Mouse (Mus musculus): ENCODE data around the gene Abl1. TPM values are rescaled to one million over a fixed set of nuclear protein-coding genes. Genes with fewer than 3 reads are reported as not detected.

Gene Abl1
- polyA plus RNA-seq, 1 experiment, result 35.0 TPM

DNA sequence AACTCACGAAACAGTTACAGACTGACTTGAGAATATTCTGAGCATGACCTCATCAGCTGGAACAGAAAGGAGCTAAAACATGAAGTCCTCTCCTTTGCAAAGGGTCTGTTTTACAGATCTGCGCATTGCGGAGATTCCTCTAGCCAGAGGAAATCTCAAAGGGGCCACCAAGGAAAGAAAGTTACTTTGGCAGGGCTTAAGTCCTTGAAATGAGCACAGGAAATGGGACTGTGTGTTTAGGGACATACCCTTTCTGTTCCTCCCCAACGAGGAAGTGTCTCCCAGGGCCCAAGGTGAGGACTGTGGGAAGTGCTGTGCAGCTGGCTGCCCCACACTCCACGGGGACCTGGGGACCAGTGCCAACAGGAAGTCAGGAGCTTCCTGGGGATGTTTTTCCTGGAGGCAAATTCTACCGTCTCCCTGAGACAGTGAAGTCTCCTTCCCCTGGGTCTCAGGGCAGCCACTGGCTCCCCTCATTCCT, 81.5 kb downstream of the Abl1 start:
- Histone ChIP-seq H3K4me3 (replicated peaks; ENCODE audit: control insufficient read depth, low read depth, low read length) (no peak overlapping the region), H3K27ac (ENCODE audit: control insufficient read depth, insufficient read depth, low read depth, low read length, poor library complexity) (no peak overlapping the region), H3K4me1 (ENCODE audit: control insufficient read depth, insufficient read depth, low read length) (peaks cover 1% of the 10 kb centered on the region; the same call in 1 of the 2 replicates)
- 14% methylated on average over 6 of the region's 6 CpGs for WGBS
- TF ChIP-seq CTCF (IDR thresholded peaks at IDR 0.05; ENCODE audit: control insufficient read depth, insufficient read depth, low read length), result no peak
- no peak for TF ChIP-seq POLR2A (IDR thresholded peaks at IDR 0.05; ENCODE audit: borderline replicate concordance, control insufficient read depth, low read depth, low read length)

DNA sequence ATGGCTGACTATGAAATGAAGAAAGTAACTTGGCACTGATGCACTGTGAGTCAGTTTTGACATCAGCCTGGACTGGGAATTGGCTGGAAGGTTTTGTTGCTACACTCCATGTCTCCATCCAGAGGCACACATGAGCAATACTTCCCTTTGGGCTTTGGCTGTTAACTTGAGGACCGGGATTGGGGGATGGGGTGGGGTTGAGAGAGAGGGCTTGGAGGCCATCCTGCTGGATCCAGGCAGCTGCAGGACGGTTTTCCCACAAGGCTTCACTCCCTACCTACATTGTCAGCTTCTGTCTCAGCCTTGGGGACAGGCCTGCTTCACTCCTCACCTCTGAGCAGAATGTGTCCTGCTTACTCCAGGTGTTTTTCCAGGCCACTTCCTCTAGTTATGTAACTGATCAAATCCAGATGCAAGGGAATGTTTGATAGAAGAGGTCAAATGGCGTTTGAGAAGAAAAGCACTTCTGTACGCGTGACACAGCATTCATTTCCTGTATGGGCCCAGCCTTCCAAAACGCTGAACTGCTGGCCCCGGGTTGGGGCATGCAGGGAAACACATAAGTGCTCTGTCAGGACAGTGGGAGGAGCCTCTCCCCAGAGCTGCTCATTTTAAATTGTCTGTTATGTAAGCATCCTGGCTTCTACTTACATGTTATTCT, 82.7 kb downstream of the Abl1 start:
- H3K4me3 ChIP-seq (replicated peaks; ENCODE audit: control insufficient read depth, low read depth, low read length), result no peak overlapping the region
- TF ChIP-seq POLR2A (IDR thresholded peaks at IDR 0.05; ENCODE audit: borderline replicate concordance, control insufficient read depth, low read depth, low read length) (no peak), CTCF (IDR thresholded peaks at IDR 0.05; ENCODE audit: control insufficient read depth, insufficient read depth, low read length) (no peak)
- H3K4me1 ChIP-seq (ENCODE audit: control insufficient read depth, insufficient read depth, low read length), result peaks cover 1% of the 10 kb centered on the region; the same call in 1 of the 2 replicates
- WGBS, result 17% methylated on average over 7 of the region's 7 CpGs
- 0 out of 2 replicates have a peak overlapping the region, but pooled peaks have one; percentile 10 for H3K27ac ChIP-seq (ENCODE audit: control insufficient read depth, insufficient read depth, low read depth, low read length, poor library complexity)

DNA sequence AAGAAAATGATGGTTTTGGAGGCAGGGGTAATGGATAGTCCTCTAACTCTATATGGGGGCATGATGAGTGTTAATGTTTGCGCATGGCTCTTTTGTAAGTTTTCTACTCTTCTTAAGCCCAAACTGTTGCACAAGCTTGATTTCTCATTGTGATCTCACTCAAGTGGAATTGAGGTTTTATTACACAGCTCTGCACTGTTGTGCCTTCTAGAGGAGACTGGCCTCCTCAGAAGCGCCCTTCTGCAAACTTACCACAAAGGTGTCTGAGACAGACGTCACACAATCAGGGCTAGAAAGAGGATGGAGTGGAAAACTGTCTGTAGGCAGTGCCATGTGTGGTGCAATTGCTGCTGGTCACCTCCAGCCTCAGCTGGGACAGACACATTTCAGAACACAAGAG, 88.3 kb downstream of the Abl1 start:
- Histone ChIP-seq H3K4me1 (ENCODE audit: control insufficient read depth, insufficient read depth, low read length) (no peaks in the 10 kb centered on the region), H3K4me3 (replicated peaks; ENCODE audit: control insufficient read depth, low read depth, low read length) (no peak overlapping the region), H3K27ac (ENCODE audit: control insufficient read depth, insufficient read depth, low read depth, low read length, poor library complexity) (no peak overlapping the region)
- TF ChIP-seq POLR2A (IDR thresholded peaks at IDR 0.05; ENCODE audit: borderline replicate concordance, control insufficient read depth, low read depth, low read length) (no peak), CTCF (IDR thresholded peaks at IDR 0.05; ENCODE audit: control insufficient read depth, insufficient read depth, low read length) (no peak)
- 82% methylated on average over 3 of the region's 3 CpGs for WGBS

DNA sequence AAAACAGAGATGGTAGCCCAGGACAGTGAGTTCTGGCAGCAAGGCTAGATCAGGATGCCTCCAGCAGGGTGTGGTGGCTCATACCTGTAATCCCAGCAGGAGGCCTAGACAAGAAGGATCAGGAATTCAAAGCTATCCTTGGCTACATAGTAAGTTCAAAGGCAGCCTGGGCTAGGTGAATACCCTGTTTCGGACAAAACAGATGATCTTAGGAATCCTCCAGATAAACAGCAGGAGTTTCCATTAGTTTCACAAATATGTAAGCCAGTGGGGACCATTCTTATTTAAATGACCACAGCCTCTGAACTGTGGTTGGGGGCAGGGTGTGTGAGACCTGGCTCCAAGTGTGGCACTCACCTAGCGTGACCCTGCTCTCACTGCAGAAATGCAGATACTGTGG, 91.1 kb downstream of the Abl1 start:
- Histone ChIP-seq H3K4me1 (ENCODE audit: control insufficient read depth, insufficient read depth, low read length) (no peaks in the 10 kb centered on the region), H3K4me3 (replicated peaks; ENCODE audit: control insufficient read depth, low read depth, low read length) (no peak overlapping the region), H3K27ac (ENCODE audit: control insufficient read depth, insufficient read depth, low read depth, low read length, poor library complexity) (no peak overlapping the region)
- TF ChIP-seq POLR2A (IDR thresholded peaks at IDR 0.05; ENCODE audit: borderline replicate concordance, control insufficient read depth, low read depth, low read length) (no peak), CTCF (IDR thresholded peaks at IDR 0.05; ENCODE audit: control insufficient read depth, insufficient read depth, low read length) (no peak)
- 93% methylated on average over 2 of the region's 2 CpGs for WGBS

DNA sequence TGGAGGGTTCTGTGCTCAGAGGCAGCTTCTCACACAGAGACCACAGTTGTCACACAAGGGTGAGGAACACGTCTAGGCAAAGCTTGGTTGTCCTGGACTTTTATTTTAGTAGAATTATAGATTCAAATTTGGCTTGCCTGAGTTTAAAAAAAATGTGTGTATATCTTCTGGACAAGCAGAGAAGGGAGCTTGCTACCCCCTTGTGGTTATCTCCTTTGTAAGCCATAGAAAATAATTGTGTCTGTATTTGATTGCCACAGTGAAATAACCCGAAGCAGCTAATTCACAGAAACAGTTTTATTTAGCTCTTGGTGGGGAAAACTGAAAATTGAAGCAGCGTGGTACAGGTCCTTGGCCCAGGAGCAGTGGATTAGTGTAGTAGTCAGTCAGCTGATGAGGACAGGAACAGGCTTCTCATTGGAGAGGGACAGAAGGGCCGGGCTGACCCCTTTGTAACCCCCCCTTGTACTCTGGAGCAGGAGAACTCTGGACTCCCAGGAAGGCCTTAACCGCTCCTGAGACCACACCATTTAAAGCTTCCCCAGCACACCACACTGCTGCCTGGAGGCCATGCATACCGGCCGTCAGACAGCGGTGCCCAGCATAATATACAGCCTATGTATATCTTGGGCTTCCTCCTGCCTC, 94.9 kb downstream of the Abl1 start:
- no peaks in the 10 kb centered on the region for H3K4me1 ChIP-seq (ENCODE audit: control insufficient read depth, insufficient read depth, low read length)
- 80% methylated on average over 8 of the region's 8 CpGs for WGBS
- no peak overlapping the region for H3K27ac ChIP-seq (ENCODE audit: control insufficient read depth, insufficient read depth, low read depth, low read length, poor library complexity)
- H3K4me3 ChIP-seq (replicated peaks; ENCODE audit: control insufficient read depth, low read depth, low read length), result no peak overlapping the region
- TF ChIP-seq POLR2A (IDR thresholded peaks at IDR 0.05; ENCODE audit: borderline replicate concordance, control insufficient read depth, low read depth, low read length) (no peak), CTCF (IDR thresholded peaks at IDR 0.05; ENCODE audit: control insufficient read depth, insufficient read depth, low read length) (no peak)

DNA sequence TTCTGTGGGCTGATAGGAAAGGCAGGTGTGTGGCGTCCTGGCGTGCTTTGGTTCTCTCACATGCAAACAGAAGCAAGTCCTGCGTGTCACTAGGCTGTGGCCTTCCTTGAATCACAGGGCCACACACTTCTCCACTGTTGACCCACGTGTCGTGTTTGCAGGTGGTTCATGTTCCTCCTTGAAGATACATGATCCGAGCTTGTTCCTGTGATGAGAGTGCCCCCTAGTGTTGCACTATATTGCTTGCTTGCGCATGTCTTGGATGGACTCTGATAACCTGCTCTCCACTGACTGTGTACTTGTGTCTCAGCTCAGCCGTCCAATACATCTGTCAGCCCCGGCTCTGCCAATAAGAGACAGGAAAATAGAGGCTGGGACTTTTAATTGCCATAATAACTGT, 96.9 kb downstream of the Abl1 start:
- Histone ChIP-seq H3K4me3 (replicated peaks; ENCODE audit: control insufficient read depth, low read depth, low read length) (no peak overlapping the region), H3K4me1 (ENCODE audit: control insufficient read depth, insufficient read depth, low read length) (no peaks in the 10 kb centered on the region), H3K27ac (ENCODE audit: control insufficient read depth, insufficient read depth, low read depth, low read length, poor library complexity) (no peak overlapping the region)
- WGBS, result 31% methylated on average over 9 of the region's 9 CpGs
- TF ChIP-seq POLR2A (IDR thresholded peaks at IDR 0.05; ENCODE audit: borderline replicate concordance, control insufficient read depth, low read depth, low read length) (no peak), CTCF (IDR thresholded peaks at IDR 0.05; ENCODE audit: control insufficient read depth, insufficient read depth, low read length) (peak; percentile 78)

DNA sequence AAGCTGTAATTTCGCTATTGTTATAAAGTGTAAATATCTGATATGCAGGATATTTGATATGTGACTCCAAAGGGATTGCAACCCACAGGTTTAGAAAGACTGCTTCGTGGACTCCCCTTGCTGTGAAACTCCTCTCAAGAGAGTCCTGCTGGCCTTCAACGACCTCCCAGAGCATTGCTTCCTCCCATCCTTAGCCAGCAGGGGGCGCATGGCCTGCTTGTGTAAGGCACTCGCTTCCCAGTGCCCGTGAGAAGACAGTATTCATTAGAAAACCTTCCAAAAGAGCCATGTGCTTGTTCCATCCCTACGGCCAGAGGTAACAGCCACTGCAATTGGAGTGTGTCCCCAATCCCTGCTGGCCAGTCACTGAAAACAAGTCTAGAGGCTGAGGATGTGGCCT, 98.9 kb downstream of the Abl1 start:
- 28% methylated on average over 7 of the region's 7 CpGs for WGBS
- no peaks in the 10 kb centered on the region for H3K4me1 ChIP-seq (ENCODE audit: control insufficient read depth, insufficient read depth, low read length)
- TF ChIP-seq POLR2A (IDR thresholded peaks at IDR 0.05; ENCODE audit: borderline replicate concordance, control insufficient read depth, low read depth, low read length) (no peak), CTCF (IDR thresholded peaks at IDR 0.05; ENCODE audit: control insufficient read depth, insufficient read depth, low read length) (peak; percentile 92)
- no peak overlapping the region for H3K4me3 ChIP-seq (replicated peaks; ENCODE audit: control insufficient read depth, low read depth, low read length)
- no peak overlapping the region for H3K27ac ChIP-seq (ENCODE audit: control insufficient read depth, insufficient read depth, low read depth, low read length, poor library complexity)

DNA sequence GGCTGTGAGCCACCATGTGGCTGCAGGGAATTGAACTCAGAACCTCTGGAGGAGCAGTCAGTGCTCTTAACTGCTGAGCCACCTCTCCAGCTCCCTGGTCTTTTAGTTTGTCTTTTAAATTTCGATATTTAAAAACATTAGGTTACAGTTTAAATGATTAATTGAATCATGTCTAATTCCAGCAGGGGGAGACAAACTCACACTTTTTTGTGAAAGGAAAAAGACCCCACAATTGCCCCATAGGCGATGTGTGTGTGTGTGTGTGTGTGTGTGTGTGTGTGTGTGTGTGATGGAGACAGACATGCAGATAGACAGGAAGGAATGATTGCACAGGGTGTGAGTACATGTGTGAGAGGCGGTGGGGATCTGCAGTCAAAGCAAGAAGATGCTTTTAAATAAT, 100.1 kb downstream of the Abl1 start:
- no peaks in the 10 kb centered on the region for H3K4me1 ChIP-seq (ENCODE audit: control insufficient read depth, insufficient read depth, low read length)
- H3K4me3 ChIP-seq (replicated peaks; ENCODE audit: control insufficient read depth, low read depth, low read length), result no peak overlapping the region
- H3K27ac ChIP-seq (ENCODE audit: control insufficient read depth, insufficient read depth, low read depth, low read length, poor library complexity), result no peak overlapping the region
- 59% methylated on average over 3 of the region's 3 CpGs for WGBS
- TF ChIP-seq CTCF (IDR thresholded peaks at IDR 0.05; ENCODE audit: control insufficient read depth, insufficient read depth, low read length), result no peak
